Mouse (Mus musculus) adrenal gland, postnatal 14 days (tissue): ENCODE measurements around the gene Krt7. TPM values are rescaled to one million over a fixed set of nuclear protein-coding genes. Genes with fewer than 3 reads are reported as not detected.

Source experiments
- DNase-seq: peaks from one replicate; pipeline ENCODE4 v3.0.0; 2021; ENCODE audit warnings: mixed read lengths
- total RNA-seq: library from RNA; stranded (reverse); gene quantifications from 2 replicates; pipeline ENCODE4 v1.2.3, GENCODE M21; 2021

The Krt7 gene
- total RNA-seq, 1 experiment from 2014 or later, result 1.4 TPM

DNA sequence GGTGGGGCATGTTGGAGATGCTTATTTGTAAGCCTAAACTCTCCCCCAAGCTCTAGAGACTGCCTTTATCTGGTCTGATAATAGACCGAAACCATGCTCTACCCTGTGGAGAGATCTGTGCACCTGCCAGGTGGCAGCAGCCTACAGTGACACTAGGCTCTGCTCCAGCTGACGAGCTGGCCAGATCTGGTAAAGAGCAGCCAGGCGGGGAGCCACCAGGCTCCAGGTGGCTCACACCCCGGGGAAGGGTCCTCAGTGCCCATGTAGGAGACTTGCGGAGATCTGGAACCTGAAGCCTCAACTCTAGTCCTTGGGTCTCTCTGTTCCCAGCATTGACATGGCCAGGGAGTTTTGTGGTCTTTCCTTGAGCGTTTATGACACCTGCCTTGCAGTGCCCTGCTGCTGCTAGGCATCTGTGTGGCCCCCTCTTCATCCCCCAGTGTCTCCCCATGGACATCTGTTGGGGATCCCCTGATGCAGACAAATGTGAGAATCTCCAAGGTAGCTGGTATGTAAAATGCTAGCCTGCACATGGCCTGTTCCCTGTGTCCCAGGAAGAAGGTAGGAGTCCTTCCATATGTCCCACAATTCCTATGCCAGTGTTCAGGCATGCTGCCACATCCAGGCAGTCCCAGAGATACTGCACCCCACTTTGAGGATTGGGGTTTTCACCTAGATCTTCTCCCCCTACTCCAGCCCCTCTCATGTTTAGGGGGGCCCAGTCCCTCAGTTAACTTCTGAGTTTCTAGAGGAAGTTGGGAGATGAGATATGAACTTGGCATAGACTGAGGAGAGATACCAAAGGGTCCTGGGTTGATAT is 34.7 kb upstream of the Krt7 start:
- no peak for DNase-seq

DNA sequence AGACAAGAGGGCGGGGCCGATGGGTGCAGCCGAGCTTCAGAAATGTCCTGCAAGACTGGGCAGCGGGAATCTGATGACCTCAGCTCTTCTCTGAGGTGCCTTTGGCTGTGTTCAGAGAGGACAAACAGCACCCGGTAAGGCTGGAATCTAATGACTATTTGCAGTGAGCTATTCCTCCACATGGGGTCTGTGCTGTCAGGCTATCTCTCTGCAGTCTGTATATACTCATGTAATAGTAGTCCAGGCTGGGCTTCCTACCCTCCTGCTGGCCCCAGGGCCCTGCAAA is 34.1 kb upstream of the Krt7 start:
- DNase-seq, result no peak

DNA sequence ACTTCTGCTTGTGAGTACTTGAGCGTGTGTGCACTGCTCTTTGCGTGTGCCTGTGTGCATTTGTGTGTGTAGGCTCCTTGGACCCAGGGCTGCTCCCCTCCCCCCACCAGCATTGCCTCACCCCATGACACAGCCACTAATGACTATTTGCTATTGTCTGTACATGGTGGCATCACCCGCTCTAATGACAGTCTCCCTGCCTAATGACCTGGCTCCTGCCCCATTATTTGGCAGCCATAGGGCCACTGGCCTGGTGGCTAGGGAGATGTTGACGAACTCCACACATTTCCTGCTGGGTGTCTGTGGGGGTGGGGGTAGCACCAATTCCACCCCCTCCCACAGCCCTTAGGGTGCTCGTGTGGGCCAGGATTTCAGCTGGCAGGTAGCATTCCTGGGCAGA is 32.2 kb upstream of the Krt7 start:
- DNase-seq, result no peak

DNA sequence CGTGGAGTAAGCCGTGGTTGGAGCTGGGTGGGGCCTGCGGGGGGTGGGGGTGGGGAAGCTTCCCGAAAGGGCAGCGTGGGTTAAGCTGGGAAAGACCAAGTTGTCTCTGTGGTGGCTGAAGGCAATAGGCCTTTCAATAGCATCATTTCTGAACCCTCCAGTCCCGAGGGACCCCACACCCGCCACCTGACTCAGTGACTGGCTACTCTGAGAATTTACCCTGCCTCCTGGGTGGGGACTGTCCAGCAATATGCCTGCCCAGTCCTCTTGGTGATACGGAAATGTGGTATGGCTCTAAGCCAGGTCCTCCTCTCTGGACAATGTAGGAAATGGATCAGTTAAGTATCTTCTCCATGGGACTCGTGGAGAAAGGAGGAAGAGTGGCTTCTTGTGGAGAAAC is 29.1 kb upstream of the Krt7 start:
- peak; percentile 53 for DNase-seq

DNA sequence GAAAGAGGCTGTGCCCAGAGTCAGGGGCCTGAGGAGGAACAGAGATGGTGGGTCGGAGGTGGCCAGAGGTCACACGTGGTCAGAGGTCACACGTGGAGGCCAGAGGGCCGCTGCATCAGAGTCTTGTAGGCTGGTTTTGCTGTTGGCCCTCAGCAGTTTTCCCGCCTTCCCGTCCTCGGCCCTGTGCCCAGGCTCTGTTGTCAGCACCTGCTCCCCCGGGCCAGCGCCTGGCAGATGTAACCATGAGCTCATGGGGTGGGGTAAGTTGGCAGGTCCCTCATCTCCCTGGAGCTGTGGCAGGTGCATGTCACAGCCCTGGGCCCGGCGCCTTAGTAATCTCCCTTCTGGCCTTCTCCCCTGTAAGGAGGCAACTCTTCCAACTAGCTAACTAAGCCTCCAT is 28.0 kb upstream of the Krt7 start:
- DNase-seq, result no peak

DNA sequence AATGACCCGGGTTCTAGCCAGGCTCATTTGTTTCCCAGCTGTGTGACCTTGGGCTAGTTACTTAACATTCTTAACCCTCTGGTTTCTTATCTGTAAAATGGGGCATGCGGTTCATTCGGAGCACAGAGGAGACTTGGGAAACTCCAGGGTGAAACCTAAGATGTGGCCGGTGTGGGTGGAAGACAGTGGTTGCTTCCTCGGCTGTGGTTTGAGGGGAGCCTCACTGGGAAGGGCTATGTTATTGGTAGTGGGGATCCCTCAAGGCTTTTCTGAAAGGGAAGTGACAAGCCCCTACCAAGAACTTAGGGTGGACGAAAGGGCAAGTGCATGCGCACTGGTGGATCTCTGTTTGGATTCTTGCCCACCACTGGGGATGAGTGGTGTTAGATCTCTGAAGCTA is 26.2 kb upstream of the Krt7 start:
- DNase-seq, result no peak

DNA sequence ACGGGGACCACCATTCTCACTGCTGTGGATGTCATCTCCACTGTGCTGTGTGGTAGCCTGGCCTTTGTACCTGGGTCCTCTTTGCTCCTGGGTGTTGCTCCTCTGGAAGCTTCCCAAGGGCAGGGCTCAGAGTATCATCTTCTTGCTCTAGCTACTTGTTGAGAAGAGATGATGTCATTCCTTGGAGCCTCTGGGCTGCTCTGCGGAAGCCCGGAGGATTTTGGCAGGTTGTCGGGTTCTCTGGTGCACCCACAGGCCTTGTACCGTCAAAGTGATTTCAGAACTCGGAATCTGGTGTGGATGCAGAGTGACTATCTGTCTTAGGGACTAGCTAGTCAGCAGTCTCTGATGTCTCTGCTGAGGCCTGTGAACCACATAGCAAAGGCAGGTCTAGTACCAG is 25.8 kb upstream of the Krt7 start:
- DNase-seq, result no peak

DNA sequence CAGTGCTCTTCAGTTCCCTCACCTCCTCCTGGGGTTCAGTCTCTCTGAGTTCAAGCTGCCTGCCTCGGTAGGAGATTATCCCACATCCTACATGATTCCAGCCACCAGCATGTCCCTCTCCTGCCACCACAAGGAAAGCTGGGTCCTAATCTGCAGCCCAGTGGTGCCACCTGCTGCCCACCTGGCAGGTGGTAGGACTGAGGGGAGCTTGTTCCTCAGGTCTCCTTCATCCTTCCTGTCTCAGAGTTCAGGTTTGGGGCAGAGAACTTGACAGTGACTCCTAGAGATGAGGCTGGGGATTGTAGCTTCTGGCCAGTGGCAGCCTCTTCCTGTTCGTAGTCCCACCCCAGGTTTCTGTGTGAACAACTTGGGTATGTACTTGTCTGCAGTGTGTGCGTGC is 23.7 kb upstream of the Krt7 start:
- no peak for DNase-seq

DNA sequence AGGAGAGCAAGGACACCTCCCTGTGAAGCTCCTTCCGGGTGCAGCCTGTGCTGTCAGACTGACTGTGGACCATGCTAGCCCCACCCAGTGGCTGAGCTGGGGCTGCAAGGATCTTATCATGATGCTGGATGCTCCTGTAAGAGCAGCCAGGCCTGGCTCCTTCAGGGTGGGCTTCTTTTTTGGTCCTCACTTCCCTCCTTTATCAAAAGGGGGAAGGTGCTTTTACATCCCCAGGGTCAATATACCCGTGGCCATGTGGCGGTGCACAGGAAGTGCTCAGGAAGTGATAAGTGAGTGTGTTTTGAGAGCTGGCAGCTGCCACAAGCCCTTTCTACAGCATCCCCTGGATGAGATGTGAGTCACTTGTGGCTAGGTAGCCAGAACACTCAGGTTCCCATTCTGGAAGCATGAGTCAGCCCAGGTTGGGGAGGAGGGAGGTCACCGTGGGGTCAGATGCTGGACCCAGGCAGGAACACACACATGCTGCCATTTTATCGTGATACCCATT is 22.8 kb upstream of the Krt7 start:
- peak; percentile 38 for DNase-seq

DNA sequence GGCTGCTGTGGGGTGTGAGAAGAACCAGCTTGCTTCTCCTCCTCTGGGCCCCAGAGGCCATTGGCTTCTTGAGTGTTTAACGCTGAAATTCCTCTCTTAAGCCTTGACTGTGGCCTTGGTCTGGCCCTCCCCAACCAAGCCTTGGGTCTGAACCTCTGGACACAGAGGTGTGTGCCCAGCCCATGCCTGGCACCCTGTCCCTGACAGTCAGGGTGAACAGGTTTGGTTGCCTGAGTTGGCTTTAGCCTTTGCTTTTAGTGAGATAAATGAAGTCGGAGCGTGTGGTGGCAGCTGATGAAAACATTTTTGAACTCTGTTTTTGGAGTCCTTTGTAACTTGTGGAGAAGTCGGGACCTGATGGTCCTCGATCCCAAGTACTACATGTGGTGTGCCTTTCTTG is 20.6 kb upstream of the Krt7 start:
- DNase-seq, result no peak

DNA sequence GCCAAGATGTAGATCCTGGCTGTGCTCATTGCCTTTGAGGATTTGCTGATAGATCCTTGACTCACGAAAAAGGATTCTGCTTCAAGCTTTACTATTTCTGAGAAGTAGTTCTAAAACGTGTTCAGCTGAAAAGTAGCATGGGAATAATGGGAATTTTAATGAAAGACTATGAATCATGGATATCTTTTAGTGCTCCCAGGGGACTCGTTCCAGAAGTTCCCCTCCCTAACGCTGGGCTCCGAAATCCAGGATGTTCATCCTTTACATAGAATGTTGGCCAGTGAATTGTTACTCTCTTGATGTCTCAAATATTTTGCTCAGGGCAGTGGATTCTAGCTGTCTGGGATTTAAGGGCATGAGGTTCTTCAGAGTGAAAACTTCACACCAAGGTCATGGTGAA is 18.6 kb upstream of the Krt7 start:
- DNase-seq, result no peak

DNA sequence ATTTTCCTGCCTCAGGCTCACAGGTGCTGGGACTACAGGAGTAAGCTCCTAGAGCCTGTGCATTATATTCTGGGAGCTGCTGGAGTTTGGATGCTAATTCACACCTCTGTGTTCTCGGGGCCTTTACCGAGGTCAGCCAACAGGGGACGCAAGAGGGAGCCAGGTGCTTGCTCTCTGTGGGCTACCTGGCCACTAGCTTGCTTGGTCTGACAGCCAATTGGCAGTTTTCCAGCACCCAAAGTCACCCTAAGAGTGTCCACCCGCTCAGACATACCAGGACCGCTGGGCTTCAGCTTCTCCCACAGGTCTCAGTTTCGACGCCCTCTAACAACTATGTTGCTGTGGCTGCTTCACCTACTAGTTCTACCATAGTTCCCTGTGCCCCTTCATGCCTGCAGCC is 15.9 kb upstream of the Krt7 start:
- DNase-seq, result no peak

DNA sequence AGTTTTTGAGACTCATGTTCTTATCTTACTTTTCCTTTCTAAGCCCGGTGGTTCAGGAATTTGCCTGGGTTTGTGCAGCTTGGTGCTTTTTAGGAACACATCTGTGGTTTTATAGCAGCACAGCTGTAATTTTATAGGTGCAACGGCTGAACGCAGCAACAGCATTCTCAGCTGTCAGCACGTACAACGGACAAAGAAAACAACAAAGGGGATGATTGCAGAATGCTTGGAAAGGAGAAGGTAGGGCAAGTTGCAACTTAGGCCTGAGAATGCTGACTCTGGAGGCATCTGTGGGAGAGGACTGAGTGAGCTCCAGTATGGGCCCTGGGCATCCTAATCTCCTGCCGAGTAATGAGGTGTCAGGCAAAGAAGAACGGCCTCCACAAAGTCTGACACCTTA is 14.4 kb upstream of the Krt7 start:
- no peak for DNase-seq

DNA sequence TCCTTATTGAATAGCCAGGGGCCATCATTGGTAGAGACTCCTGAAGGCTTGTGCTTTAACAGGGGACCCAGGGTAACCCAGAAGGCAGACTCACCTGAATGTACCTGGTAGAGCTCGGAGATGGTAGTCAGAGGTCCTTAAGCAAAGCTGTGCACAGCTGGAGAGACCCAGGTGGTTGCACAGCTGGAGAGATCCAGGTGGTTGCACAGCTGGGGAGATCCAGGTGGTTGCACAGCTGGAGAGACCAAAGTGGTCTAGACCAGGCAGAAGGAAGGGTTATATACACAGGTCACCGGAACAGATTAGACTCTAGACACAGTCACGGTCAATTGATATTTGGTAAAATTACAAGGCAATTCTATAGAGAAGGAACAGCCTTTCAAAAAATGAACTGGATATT is 13.9 kb upstream of the Krt7 start:
- no peak for DNase-seq

DNA sequence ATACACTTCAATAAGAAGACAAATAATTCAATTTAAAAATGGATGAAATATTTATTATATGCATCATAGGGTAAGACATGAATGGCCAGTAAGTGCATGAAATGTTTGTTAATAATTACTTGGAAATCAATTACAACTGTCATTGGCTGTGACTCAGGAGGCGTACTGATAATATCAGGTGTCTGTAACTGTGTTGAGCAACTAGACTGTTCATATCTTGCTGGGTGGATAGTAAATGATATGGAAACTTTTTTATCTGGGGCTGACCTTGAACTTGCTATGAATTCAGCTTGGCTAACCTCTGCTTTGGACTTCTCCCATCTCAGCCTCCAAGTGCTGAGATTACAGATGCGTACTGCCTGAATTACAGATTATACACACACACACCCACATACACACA is 13.2 kb upstream of the Krt7 start:
- no peak for DNase-seq

DNA sequence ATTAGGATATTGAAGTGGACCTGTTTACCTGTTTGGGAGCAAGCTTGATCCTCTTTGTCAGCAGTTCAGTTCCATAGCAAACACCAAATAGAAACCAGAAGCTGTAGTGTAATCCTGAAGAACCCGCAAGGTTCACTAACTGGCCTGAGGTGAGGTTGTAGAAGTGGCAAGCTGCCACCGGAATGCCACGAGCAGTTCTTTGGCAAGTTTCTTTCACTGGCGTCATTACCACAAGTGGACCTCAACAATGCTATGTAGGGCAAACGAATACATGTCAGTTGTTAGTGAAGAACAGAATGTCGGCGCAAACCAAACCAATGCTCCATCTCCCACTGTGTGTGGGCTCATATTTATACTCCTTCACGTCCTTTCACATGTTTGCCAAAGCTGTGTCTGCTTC is 12.6 kb upstream of the Krt7 start:
- no peak for DNase-seq

DNA sequence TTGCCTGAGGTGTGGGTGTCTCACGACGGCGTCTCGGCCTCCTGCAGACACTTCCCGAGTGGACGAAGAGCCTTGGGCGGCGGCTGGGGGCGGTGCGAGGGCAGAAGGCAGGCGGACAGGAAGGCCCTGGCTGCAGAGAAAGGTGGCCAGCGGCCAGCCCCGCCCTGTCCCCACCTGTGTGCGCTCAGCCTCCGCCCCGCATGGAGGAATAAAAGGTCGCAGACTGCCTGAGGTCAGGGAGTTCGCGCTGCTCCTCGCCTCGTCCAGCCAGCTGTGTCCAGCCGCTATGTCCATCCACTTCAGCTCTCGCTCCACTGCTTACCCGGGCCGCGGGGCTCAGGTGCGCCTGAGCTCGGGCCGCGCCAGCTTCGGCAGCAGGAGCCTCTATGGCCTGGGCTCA is 1.3 kb downstream of the Krt7 start:
- no peak for DNase-seq

DNA sequence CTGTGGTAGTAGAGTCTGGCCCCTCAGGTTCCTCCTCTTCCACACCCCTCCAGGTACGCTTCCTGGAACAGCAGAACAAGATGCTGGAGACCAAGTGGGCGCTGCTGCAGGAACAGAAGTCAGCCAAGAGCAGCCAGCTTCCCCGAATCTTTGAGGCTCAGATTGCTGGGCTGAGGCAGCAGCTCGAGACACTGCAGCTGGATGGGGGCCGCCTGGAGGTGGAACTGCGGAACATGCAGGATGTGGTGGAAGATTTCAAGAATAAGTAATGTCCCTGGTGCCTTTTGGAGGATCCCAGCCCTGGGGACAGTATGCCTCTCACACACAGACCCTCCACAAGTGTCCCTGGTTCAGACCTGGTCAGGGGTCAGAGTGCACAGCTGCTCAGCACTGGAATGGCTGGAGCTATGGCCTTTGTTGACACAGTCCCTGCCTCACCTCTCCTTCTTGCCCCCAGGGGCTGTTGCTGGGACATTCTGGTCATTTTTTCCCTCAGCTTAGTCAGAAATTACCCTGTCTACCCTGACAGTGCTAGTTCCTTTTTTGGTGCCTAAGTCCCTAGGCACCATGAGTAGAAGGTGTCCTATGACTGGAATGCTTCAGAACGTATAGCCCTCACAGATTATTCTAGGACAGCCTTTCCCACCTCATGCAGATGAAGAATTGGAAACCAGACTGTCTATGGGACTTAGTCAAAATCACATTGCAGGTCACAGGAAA is 3.2 kb downstream of the Krt7 start:
- DNase-seq, result no peak

DNA sequence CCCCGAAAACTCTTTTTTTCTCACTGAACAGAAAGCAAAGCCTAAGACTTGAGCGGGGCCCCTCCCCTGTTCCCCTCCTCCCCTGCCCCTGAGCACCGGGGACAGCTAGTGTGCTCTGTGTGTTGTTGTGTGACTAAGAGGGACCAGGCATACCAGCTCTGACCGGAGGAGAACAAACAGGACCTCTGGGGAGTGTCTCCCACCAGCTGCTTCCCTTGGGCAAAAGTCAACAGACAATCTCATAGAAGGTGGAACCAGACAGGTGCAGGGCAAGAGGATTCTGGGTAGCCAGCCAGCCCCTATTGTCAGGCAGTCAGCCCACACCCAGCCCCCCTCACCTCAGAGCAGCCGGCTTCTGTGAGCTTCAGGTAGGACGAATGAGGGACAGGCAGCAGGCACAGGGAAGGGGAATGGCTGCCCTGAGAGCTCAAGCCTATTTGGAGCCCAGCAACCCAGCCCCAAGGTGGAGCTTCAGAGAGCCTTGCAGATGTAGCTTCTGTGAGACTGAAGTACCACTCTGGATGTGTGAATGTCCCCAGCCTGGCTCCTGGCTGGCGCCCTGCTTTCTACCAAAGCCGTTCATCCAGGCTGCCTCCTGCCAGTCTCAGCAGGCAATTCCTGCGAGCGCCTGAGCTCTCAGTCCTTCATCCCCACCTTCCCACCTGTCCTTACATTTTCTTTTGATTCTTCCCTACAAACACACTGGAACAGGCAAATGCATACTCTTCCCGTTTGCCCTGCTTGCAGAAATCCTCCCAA is 4.1 kb downstream of the Krt7 start:
- DNase-seq, result no peak

DNA sequence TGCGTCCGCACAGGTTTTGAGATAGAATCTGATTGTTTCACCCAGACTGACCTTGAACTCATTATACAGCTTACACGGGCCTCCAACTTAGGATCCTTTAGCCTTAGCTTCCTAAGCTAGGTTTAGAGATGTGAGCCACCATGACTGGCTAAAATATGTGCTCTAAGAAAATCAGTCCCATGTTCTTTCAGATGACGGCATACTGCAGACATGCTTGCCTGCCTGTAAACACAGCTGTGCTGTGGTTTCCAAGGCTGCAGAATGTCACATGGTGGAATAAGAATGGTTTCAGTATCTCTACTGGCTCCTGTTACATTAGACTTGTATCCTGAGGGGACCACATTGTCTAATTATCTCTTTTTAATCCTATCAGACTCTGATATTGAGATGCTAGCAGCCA is 8.1 kb downstream of the Krt7 start:
- no peak for DNase-seq

DNA sequence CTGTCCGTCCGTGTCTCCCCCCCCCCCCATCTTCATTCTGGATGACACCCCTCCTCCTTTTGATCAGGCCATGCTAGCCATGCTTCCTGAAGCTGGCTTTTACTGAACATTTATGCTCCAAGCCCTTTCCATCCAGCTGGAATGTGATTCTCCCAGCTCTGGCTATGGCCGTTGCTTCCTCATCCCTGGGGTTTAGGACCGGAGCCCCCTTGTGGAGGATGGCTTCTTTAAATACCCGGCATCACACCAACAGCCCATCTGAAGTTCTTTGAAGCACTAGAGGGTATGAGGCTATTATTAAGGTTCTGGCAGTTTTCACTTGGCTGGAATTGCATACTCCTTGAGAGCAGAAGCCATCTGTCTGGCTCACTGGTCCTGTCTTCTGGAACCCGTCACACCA is 10.1 kb downstream of the Krt7 start:
- no peak for DNase-seq

DNA sequence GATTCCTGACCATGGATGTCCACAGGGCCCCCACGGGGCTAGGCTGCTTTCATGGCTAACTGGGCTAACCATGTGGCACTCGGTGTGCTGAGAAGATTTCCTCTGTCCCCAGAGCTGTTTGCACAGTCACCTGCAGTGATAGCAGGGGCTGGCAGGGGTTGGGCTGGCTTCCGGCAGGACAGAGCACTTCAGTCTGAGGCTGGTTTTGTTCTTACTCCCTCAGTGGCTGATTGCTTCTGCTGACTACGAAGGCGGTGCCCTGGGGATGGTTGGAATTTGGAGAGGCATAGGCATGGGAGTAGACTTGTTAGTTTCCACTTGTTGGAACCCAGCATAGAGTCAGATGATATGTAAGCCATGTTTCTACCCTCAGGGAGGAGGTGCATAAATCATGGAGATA is 14.1 kb downstream of the Krt7 start:
- DNase-seq, result no peak

DNA sequence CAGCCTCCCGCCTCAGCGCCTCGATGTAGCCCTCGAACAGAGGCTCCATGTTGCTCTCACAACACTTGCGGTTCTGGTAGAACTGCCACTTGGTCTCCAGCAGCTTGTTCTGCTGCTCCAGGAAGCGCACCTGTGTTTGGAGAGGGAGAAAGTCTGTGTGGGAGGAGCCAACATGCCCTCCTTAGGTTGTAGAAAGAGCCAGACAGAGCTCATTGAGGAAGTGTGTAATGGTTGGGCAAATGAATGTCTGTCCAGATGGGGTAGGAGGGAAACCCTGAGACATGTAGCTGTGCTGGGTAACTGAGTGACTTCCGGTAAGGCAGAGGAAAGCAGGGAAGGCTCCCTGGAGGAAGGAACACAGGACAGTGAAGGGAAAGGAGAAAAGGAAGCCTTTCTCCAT is 25.8 kb downstream of the Krt7 start:
- no peak for DNase-seq

DNA sequence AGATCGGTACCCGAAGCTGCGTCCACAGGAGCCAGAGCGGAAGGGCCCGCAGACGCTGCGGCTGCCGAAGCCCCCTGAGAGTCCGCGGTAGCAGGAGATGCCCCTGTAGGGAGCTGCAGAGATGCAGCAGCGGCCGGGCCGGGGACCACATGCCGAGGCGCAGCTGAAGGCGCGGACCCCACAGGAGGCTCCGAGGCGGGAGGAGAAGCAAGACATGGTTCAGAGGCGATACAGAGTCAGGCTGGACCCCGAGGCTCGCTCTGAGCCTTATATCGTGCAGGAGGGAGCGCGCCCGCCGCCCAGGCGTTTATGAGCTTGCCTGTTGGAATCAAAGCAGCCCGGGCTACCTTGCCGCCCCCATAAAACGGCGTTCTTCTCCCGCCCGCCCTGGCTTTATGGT is 27.7 kb downstream of the Krt7 start, which contains the start of gene Krt87:
Gene Krt87 (minus strand): TSS at position 250 of the 400 bp plus-strand sequence.
- DNase-seq, result no peak
